Mouse (Mus musculus) heart, embryonic 16.5 days (tissue): ENCODE data around the gene Chtop. TPM values are rescaled to one million over a fixed set of nuclear protein-coding genes. Genes with fewer than 3 reads are reported as not detected.

ENCODE experiments used
- ATAC-seq: fragments of 200-750 bp; cut with Nextera tagmentation; replicated peaks from 2 replicates; pipeline ENCODE4 v1.8.0; 2017; ENCODE audit warnings: moderate number of reproducible peaks; ENCODE audit not compliant: insufficient read depth, low FRiP score; ENCODE audit errors: extremely low read depth
- H3K27ac ChIP-seq: fragments of 300-500 bp; sonication (generic); 2 replicates; pipeline ENCODE4 v1.5.1; 2014; ENCODE audit warnings: mild to moderate bottlenecking, low read length, control low read depth, moderate library complexity
- H3K27me3 ChIP-seq: fragments of 300-500 bp; sonication (generic); 2 replicates; pipeline ENCODE4 v1.6.1; 2014; ENCODE audit warnings: low read length, mixed read lengths; ENCODE audit not compliant: control insufficient read depth, insufficient read depth
- H3K36me3 ChIP-seq: fragments of 300-500 bp; sonication (generic); 2 replicates; pipeline ENCODE4 v1.6.1; 2014; ENCODE audit not compliant: control insufficient read depth, insufficient read depth
- H3K4me1 ChIP-seq: fragments of 300-500 bp; sonication (generic); 2 replicates; pipeline ENCODE4 v1.6.1; 2014; ENCODE audit warnings: low read length, mixed read lengths; ENCODE audit not compliant: control insufficient read depth, insufficient read depth
- H3K4me2 ChIP-seq: fragments of 300-500 bp; sonication (generic); 2 replicates; pipeline ENCODE4 v1.6.1; 2014; ENCODE audit warnings: low read depth, mild to moderate bottlenecking, control low read depth, low read length
- H3K4me3 ChIP-seq: fragments of 300-500 bp; sonication (generic); 2 replicates; pipeline ENCODE4 v1.5.1; 2014; ENCODE audit warnings: mild to moderate bottlenecking, control low read depth, low read length
- H3K9ac ChIP-seq: fragments of 300-500 bp; sonication (generic); 2 replicates; pipeline ENCODE4 v1.6.1; 2014; ENCODE audit warnings: low read length, control low read depth
- H3K9me3 ChIP-seq: fragments of 300-500 bp; sonication (generic); replicated peaks from 2 replicates; pipeline ENCODE4 v1.6.1; 2016; ENCODE audit warnings: low read length; ENCODE audit not compliant: control insufficient read depth
- WGBS: fragments of 180-500 bp; shearing (Covaris S2); extraction: QIAGEN DNeasy Blood & Tissue Kit; methylation state at CpG from one replicate; pipeline ENCODE4 v1.1.7; 2014; 5-methylcytosine and 5-hydroxymethylcytosine counted together
- polyA plus RNA-seq: library from polyadenylated mRNA; unstranded; fragments of >200 nt; fragmentation: Nextera tagmentation; extraction: Ambion mirVana; gene quantifications from 2 replicates; pipeline ENCODE4 v1.2.1, GENCODE M21; 2015

Chtop gene
- polyA plus RNA-seq, result 95.6 and 98.2 TPM in 2 replicates

DNA sequence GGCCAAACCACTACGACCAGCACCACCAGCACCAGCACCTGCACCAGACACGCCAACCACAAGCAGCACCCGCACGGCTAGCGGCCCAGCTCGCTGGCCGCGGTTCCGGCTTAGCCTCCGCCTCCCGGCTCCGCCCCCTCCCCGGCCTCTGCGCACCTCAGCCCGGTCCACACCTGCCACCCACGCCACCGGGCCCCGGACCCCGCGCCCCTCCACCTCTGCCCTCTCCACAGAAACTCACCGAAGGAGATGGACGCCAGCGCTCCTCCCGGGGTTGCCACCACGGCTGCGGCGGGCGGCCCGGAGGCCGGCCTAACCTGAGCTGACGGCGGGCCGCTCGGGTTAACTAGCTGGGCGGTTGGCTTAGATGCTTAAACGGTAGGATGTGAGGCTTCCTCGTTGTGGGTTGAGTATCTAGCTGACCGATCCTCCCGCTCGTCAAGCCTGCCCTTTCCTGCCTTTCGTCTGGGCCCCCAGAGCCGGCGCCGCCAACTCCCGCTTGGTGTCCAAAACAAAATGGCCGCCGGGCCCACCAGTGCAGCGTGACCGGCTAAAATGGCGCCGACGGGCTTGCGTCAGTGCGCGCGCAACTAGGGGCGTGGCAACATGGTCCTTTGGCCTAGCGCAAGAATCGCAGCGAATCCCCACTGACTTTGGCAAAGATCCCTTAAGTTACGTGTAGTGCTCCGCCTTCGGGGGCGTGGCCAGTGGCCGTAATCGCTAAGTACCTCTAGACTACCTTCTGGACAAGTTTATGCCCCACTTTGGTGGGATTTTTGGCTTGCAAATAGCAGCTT lies at the start of gene Chtop:
Chtop (minus strand) TSS at position 549 of the 797 bp plus-strand sequence.
- WGBS, result under 1% methylated on average over 66 of the region's 66 CpGs
- Histone ChIP-seq H3K4me3 (peak within 1 kb of the TSS; percentile 83), H3K4me1 (peaks cover 22% of the 10 kb centered on the region)

DNA sequence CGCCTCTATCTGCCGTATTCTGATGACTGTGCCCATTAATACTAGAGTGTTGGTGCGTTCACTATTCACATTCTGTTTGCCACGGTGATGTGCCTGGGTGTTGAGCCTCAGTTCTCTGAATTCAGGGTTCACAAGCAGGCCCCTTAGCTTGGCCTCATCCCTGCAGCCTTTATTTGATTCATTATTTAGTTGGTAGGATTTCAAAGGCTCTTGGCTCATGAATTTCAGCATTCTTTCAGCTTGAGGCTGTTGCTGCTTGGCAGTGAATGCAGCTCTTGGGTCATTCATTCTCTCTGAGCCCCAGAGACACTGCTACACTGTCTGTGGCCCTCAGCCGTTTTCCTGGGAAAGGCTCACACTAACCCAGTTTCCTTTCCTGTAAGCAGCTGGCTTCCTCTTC lies 46.7 kb upstream of the Chtop start:
- H3K27ac ChIP-seq, result no peak overlapping the region
- no peak for ATAC-seq
- H3K9ac ChIP-seq, result no peak overlapping the region
- WGBS, result 70% methylated on average over 5 of the region's 5 CpGs
- H3K4me3 ChIP-seq, result no peak overlapping the region
- no peaks in the 10 kb centered on the region for H3K9me3 ChIP-seq
- no peaks in the 10 kb centered on the region for H3K36me3 ChIP-seq
- no peaks in the 10 kb centered on the region for H3K27me3 ChIP-seq
- no peak overlapping the region for H3K4me2 ChIP-seq
- no peaks in the 10 kb centered on the region for H3K4me1 ChIP-seq

More for the DNA sequence above, at the start of gene Chtop:
- peaks cover 21% of the 10 kb centered on the region for H3K36me3 ChIP-seq
- ATAC-seq, result peak; percentile 88
- no peaks in the 10 kb centered on the region for H3K9me3 ChIP-seq
- no peaks in the 10 kb centered on the region for H3K27me3 ChIP-seq
- peak within 1 kb of the TSS; percentile 78 for H3K4me2 ChIP-seq
- peak within 1 kb of the TSS; percentile 96 for H3K9ac ChIP-seq
- H3K27ac ChIP-seq, result peak within 1 kb of the TSS; percentile 95

DNA sequence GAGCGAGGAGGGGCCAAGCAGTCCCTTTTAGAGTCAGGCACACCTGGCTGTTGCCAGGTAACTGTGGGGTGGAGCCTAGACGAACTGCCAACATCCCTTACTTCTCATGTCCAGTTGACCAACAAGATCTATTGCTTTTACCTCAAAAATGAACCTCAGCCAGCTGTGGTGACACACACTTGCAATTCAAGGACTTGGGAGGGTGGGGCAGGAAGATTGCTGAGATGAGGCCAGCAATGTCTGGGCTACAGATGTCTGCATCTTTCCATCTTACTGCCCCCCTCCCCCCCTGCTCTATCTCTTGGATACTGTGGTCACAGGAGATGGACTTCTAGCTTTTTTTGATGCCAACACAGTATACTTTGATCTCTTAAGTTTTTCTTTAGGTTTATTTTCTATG lies 42.9 kb upstream of the Chtop start:
- no peak for ATAC-seq
- Histone ChIP-seq H3K4me2 (no peak overlapping the region), H3K9me3 (no peaks in the 10 kb centered on the region), H3K36me3 (no peaks in the 10 kb centered on the region), H3K4me1 (peaks cover 5% of the 10 kb centered on the region), H3K27me3 (no peaks in the 10 kb centered on the region), H3K27ac (no peak overlapping the region), H3K9ac (no peak overlapping the region), H3K4me3 (no peak overlapping the region)
- 80% methylated on average over 2 of the region's 2 CpGs for WGBS

DNA sequence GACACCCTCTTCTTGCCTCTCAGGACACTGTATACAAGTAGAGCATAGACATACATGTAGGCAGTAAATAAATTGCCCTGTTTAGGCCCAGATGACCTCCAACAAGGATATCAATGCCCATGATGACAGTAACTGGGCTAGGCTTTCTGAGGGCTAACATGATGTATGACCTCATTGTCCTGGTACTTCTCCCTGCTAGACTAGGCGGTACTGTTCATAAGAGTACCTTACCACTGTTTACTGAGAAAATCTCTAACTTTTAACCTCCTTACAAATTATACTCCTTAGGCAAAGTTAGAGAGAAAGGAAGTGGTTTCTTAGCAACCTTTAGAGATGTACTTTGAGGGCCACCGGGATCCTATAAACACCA lies 41.1 kb upstream of the Chtop start:
- ATAC-seq, result no peak
- 79% methylated on average over 2 of the region's 2 CpGs for WGBS
- H3K27ac ChIP-seq, result no peak overlapping the region
- H3K9ac ChIP-seq, result no peak overlapping the region
- H3K9me3 ChIP-seq, result no peaks in the 10 kb centered on the region
- H3K4me1 ChIP-seq, result peaks cover 5% of the 10 kb centered on the region
- H3K27me3 ChIP-seq, result no peaks in the 10 kb centered on the region
- H3K36me3 ChIP-seq, result no peaks in the 10 kb centered on the region
- no peak overlapping the region for H3K4me3 ChIP-seq
- H3K4me2 ChIP-seq, result no peak overlapping the region

DNA sequence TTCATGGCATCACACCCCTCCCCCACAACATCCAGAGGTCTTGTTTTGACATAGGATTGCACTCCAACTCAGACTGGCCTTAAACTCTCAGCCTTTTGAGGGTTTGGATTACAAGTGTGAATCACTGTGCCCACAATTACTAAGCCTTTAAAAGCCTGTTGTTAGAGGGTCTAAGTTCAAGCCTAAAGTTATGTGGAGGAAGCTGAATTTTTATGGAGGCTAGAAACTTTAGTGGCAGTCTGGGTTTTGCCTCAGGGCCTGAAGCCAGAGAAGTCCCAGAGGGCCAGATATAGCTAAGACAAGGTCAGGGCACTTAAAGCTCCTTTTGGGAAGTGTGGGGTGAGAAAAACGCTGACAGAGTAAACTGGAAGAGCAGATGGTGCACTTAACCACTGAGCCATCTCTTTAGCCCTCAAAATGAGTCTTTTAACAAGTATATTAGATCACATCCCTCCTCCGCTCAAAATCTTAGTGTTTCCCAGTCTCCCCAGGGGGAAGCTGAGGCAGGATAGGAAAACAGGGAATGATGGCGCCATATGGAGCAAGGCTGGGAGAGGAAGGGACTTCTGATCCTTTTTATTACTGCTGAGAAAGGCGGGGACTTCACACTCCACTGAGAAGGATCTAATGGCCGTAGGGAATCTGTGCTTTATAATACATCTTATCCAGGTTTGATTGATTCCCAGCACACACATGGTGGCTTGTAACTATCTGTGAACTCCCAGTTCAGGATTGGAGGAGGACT lies 40.5 kb upstream of the Chtop start:
- no peak for ATAC-seq
- Histone ChIP-seq H3K9ac (no peak overlapping the region), H3K4me2 (no peak overlapping the region), H3K36me3 (no peaks in the 10 kb centered on the region), H3K4me3 (no peak overlapping the region), H3K27me3 (no peaks in the 10 kb centered on the region), H3K27ac (no peak overlapping the region), H3K9me3 (no peaks in the 10 kb centered on the region), H3K4me1 (peaks cover 5% of the 10 kb centered on the region)
- 62% methylated on average over 5 of the region's 5 CpGs for WGBS

DNA sequence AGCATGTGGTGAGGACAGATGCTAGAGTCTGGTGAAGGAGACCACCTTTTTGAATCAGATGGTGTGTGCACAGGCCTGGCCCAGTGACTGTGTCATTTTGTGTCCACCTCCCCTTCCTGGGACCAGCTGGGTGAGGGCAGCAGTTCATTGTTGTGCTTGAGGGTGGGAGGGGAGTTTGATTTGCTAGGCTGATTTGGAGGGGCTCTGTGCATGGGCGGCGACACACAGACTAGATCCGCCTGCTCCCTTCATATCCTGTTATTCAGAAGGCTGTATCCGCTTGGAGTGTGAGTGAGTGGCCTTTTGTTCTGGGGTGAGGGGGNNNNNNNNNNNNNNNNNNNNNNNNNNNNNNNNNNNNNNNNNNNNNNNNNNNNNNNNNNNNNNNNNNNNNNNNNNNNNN lies 31.6 kb upstream of the Chtop start:
- Histone ChIP-seq H3K9me3 (no peaks in the 10 kb centered on the region), H3K4me1 (peaks cover 8% of the 10 kb centered on the region; the same call in 1 of the 2 replicates), H3K4me3 (peak overlapping the region; percentile 29), H3K4me2 (peak overlapping the region; percentile 27), H3K27ac (peak overlapping the region; percentile 70), H3K27me3 (no peaks in the 10 kb centered on the region), H3K36me3 (no peaks in the 10 kb centered on the region), H3K9ac (peak overlapping the region; percentile 38)
- peak; percentile 37; the same call in 1 of the 2 replicates for ATAC-seq
- 60% methylated on average over 4 of the region's 4 CpGs for WGBS

DNA sequence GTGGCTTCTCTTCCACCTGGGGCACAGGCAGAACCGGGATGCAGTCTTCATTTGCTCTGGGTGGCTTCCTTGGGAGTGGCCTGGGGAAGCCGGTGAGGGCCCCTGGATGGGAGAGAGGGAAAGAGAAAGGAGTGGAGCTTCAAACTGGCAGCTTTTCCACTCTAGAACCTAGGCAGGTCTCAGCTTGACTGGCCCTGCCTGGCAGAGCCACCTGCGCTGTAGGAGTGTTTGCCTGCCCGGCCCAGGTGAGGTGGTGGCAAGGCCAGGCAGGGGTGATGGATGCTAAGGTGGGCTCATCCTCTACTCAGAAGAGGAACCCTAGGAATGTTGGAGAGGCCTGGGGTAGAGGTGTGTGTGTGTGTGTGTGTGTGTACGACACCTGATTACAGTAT lies 28.6 kb upstream of the Chtop start:
- no peaks in the 10 kb centered on the region for H3K9me3 ChIP-seq
- no peak for ATAC-seq
- H3K4me1 ChIP-seq, result peaks cover 8% of the 10 kb centered on the region; the same call in 1 of the 2 replicates
- WGBS, result 71% methylated on average over 5 of the region's 5 CpGs
- H3K9ac ChIP-seq, result peak overlapping the region; percentile 58; the same call in 1 of the 2 replicates
- H3K27ac ChIP-seq, result peak overlapping the region; percentile 19; the same call in 1 of the 2 replicates
- H3K4me2 ChIP-seq, result peak overlapping the region; percentile 31
- no peaks in the 10 kb centered on the region for H3K27me3 ChIP-seq
- no peaks in the 10 kb centered on the region for H3K36me3 ChIP-seq
- peak overlapping the region; percentile 26 for H3K4me3 ChIP-seq

DNA sequence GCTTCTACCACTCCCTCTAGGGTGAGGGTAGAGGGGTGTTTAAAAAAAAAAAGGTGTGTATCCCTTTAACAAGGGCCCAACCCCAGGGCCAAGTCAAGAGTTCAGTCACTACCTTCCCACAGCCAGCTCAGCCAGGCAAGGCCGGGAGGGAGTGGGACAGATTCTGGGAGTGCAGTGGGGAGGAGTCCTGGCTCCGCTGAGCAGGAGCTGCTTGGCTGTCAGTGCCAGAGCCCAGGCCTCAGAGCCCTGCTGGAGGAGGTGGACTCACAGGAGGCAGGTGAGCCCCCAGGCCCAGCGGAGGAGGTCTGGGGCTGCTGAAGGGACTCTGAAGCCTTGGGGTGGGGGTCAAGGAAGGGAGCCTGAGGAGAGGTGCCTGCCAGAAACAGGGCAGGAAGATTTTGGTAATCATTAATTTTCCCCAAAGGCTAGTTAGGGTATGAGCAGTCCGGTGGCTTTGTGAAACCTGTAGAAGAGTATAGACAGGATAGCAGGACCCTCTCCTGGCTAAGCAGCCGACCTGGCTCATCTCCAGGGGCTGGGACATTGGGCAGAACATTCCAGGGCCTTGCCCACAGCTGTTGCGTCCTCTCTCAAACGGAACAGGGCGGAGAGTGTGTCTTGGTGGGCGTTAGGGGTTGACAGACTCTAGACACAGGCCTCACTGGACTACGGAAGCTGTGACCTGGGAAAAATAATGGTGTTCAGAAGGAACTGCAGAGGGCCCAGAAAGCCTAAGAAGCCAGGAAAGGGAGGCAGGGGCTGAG lies 28.0 kb upstream of the Chtop start, which contains the start of gene S100a16:
S100a16 (plus strand) TSS at position 114 of the 764 bp plus-strand sequence.
- no peaks in the 10 kb centered on the region for H3K36me3 ChIP-seq
- no peaks in the 10 kb centered on the region for H3K9me3 ChIP-seq
- peak within 1 kb of the TSS; percentile 19; the same call in 1 of the 2 replicates for H3K27ac ChIP-seq
- WGBS, result 41% methylated on average over 10 of the region's 10 CpGs
- H3K4me3 ChIP-seq, result peak within 1 kb of the TSS; percentile 26
- ATAC-seq, result peak; percentile 76
- H3K4me1 ChIP-seq, result peaks cover 8% of the 10 kb centered on the region; the same call in 1 of the 2 replicates
- H3K9ac ChIP-seq, result peak within 1 kb of the TSS; percentile 58
- no peaks in the 10 kb centered on the region for H3K27me3 ChIP-seq
- peak within 1 kb of the TSS; percentile 31 for H3K4me2 ChIP-seq
